Mouse (Mus musculus): ENCODE results near the gene Lrch2.

GRCm38 (mm10) chrX:147531675-147532074 is 22.2 kb downstream of the Lrch2 start:
- no peak for TF ChIP-seq CTCF (IDR thresholded peaks at IDR 0.05; ENCODE audit: extremely low read depth, insufficient read depth, low read length)
- TF ChIP-seq POLR2A (IDR thresholded peaks at IDR 0.05; ENCODE audit: extremely low read depth, insufficient read depth, low read length): no peak
